Comparison of ENCODE assay signal across 12 mouse cellular contexts in the genomic region with DNA sequence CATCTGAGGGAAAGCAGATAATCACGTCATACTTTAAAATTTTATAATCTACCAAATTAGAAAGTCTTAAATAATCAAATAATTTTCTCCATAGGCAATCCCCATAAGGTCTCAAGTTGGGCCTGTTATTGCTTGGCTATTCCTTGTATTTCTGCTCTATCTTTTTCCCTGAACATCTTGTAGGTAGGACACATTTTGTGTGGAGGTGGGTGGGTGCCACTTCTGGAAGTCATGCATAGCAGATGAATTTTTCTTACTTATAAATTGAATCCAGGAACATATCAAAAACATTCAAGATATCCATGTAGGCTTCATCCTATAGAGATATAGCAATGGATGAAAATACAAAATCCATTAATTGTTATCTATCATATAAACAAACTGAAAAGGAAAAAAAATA.
"Had no signal": no experiment of that assay in that cellular context is flagged by ENCODE, and none has a peak within 500 bp of the region (broad histone marks: within the 10 kb centered on the region; RNA-seq: fewer than 3 reads in every experiment).

No protein-coding gene starts in this region.

- DNase-seq: retina, postnatal 1 day; right cerebral cortex, adult 18-20 months; right cerebral cortex, postnatal 14 days; right cerebral cortex, postnatal 25 days; right cerebral cortex, postnatal 4 days; spleen, adult 18-20 months; thymus, adult 18-20 months; thymus, adult 2 months; thymus, postnatal 14 days; thymus, postnatal 25 days; thymus, postnatal 36 days; thymus, postnatal 4 days had no signal
